Mouse (Mus musculus) cerebellum, adult 2 months (tissue): ENCODE results near the gene Gcnt2.

ENCODE experiments used
- CTCF ChIP-seq: fragments of 200-500 bp; IDR thresholded peaks from 2 replicates; pipeline ENCODE4 v1.5.1; 2011; ENCODE audit warnings: low read depth, mild to moderate bottlenecking, control low read depth, low read length, moderate library complexity, borderline replicate concordance; ENCODE audit not compliant: insufficient read depth
- POLR2A ChIP-seq: fragments of 200-500 bp; IDR thresholded peaks from 2 replicates; pipeline ENCODE4 v1.6.1; 2011; ENCODE audit warnings: low read length, control low read depth, borderline replicate concordance; ENCODE audit not compliant: insufficient read depth

DNA sequence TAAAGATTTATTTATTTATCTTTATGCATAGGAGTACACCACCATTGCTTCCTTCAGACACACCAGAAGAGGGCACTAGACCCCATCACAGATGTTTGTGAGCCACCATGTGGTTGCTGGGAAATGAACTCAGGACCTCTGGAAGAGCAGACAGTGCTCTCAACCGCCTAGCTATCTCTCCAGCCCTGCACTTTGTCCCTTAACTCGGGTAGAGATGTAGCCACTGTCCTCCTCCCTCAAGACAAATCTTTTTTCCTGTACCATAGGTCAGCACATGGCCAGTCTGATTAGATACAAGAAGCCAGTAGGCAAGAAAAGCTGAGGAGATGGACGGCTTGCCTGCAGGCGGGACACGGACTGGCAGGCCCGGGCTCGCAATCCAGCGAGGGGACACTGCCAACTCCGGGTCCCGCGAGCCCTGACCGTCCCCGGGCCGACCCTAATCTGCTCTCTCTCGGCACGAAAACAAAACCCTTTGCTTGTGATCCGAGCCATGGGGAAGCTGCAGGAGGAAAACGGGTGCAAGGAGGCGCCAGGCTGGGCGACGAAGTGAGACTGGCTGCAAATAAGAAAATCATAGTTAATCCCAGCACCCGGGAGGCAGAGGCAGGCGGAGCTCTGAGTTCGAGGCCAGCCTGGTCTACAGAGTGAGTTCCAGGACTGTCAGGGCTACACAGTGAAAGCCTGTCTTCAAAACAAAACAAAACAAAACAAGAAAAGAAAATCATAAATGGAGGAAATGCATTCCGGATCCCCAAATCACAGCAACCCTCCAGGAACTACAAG lies 140.8 kb downstream of the Gcnt2 start:
- no peak for TF ChIP-seq POLR2A
- TF ChIP-seq CTCF = 0 out of 2 replicates have a peak, but pooled peaks have one; percentile 4
